In the genomic region with DNA sequence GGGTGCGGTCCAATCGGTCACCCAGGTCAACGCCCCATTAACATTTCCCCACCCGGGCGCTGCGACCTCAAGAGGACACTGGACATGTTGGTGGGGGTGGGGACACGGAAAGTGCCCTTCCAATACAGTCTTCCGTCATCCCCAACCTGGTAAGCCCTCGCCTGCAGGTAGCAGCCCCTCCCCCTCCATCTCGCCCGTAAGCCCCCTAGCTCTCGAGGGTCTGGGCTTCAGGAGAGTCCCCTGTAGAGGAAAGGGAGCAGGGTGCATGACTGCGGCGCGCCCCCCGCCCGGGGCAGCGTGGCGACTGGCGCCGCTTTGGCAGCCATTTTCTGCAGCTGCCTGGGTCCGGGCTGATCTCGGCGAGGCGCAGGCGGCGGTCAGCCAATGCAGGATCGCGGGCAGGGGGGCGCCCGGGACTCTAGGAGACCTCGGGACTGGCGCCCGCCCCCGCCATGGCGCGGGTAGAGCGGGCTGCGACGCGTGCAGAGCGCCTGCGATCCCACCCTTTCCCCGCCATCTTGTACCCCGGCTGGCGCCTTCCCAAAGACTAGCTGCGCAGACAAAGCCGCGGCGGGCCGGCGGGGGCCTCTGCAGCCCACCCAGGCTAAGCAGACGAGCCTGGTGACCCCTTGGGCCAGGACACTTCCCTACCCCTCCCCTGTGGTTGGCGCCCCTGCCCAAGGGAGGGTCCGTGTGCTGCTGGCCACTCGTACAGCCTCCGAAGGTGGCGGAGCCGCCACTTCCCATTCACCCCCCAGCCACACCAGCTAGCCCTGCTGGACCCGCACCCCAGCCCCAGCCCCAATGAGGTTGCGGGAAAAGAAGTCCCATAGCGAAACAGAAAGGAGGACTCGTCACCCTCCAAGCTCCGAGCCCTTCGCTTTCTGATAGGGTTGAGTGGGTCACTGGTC, we compare ENCODE assay signal across 9 mouse cellular contexts. TPM values are rescaled to one million over a fixed set of nuclear protein-coding genes. Genes with fewer than 3 reads are reported as not detected.
A peak's percentile ranks its signal among the peaks of the same experiment; 100 is the strongest.
DNase-seq lines count a peak whose midpoint lies in the region; ATAC-seq and TF ChIP-seq lines count a peak whose summit lies in the region.
"Had no signal": no experiment of that assay in that cellular context is flagged by ENCODE, and none has a peak within 500 bp of the region (broad histone marks: within the 10 kb centered on the region; RNA-seq: fewer than 3 reads in every experiment).

No protein-coding gene starts in this region.

- TF ChIP-seq POLR2A in cortical plate, adult 2 months (IDR thresholded peaks at IDR 0.05; ENCODE audit: extremely low read depth, insufficient read depth, low read length) = no peak

- no peaks in the 10 kb centered on the region for H3K36me3 ChIP-seq in limb, embryonic 15.5 days

- H3K4me1 ChIP-seq in cortical plate, adult 2 months (ENCODE audit: control insufficient read depth, insufficient read depth, low read length) = no peaks in the 10 kb centered on the region
- peaks cover 74% of the 10 kb centered on the region for H3K4me1 ChIP-seq in limb, embryonic 15.5 days

- peak; percentile 1; the same call in 1 of the 2 replicates for ATAC-seq in limb, embryonic 15.5 days (ENCODE audit: insufficient number of reproducible peaks, low FRiP score, low TSS enrichment, low read depth)
- peak; percentile 18; the same call in 1 of the 2 replicates for ATAC-seq in monocyte, adult 5-6 weeks (replicated peaks; ENCODE audit: insufficient number of reproducible peaks, low FRiP score, low TSS enrichment, poor library complexity, severe bottlenecking)
- ATAC-seq: Patski had no signal

- H3K4me2 ChIP-seq in limb, embryonic 15.5 days = peak overlapping the region; percentile 95

- intact Hi-C loops in heart, postnatal 14 days (cut with DNase I) = no loop called here

- peak; percentile 76 for DNase-seq in embryo, embryonic 10.5 days (ENCODE audit: low spot score)
- DNase-seq in embryo, embryonic 10 days (ENCODE audit: low spot score) = no peak
- peak; percentile 52 to 62 for DNase-seq in B cell, adult 2 months
- DNase-seq in heart, postnatal 14 days = peak; percentile 68 to 73
- peak; percentile 43 for DNase-seq in yolk sac, embryonic 10.5 days (ENCODE audit: low spot score)

- H3K9ac ChIP-seq in limb, embryonic 15.5 days = peak overlapping the region; percentile 68

- TF ChIP-seq CTCF in cortical plate, adult 2 months (IDR thresholded peaks at IDR 0.05; ENCODE audit: extremely low read depth, insufficient read depth, low read length) = no peak

- no peaks in the 10 kb centered on the region for H3K9me3 ChIP-seq in limb, embryonic 15.5 days

- peak overlapping the region; percentile 96 for H3K27ac ChIP-seq in cortical plate, adult 2 months (ENCODE audit: insufficient read depth, low read length)
- peak overlapping the region; percentile 47; the same call in 1 of the 2 replicates for H3K27ac ChIP-seq in limb, embryonic 15.5 days

- under 1% methylated on average over 63 of the region's 65 CpGs for WGBS in limb, embryonic 15.5 days

- peak overlapping the region; percentile 81 for H3K4me3 ChIP-seq in cortical plate, adult 2 months (ENCODE audit: insufficient read depth, low read length)
- peak overlapping the region; percentile 59 for H3K4me3 ChIP-seq in limb, embryonic 15.5 days

- H3K27me3 ChIP-seq in limb, embryonic 15.5 days = peaks cover 81% of the 10 kb centered on the region

RNA-seq across cellular contexts. Expression of a gene that starts 15.8 kb away (rescaled TPM):
- polyA plus RNA-seq in cortical plate, adult 2 months (2012; rRNA removed) = 6.0 and 7.4 TPM in 2 replicates
- total RNA-seq in heart, postnatal 14 days (2021) = 1 to 10 TPM; 6.0 to 6.1 TPM
- 8.9 and 9.6 TPM in 2 replicates for polyA plus RNA-seq in limb, embryonic 15.5 days (2015; fragmentation: Nextera tagmentation; extraction: Ambion mirVana)
- total RNA-seq in monocyte, adult 5-6 weeks (2017) = 2.7 to 7.3 TPM (median 4.7 TPM) in 3 replicates

RNA-seq across cellular contexts. Expression of a gene that starts 29.5 kb away (rescaled TPM):
- 45.3 and 47.5 TPM in 2 replicates for polyA plus RNA-seq in cortical plate, adult 2 months (2012; rRNA removed)
- total RNA-seq in heart, postnatal 14 days (2021) = 10 to 100 TPM; 15.2 to 17.8 TPM
- polyA plus RNA-seq in limb, embryonic 15.5 days (2015; fragmentation: Nextera tagmentation; extraction: Ambion mirVana) = 13.8 and 16.4 TPM in 2 replicates
- total RNA-seq in monocyte, adult 5-6 weeks (2017) = 35.2 to 45.8 TPM (median 42.2 TPM) in 3 replicates

RNA-seq across cellular contexts. Expression of a gene that starts 33.8 kb away (rescaled TPM):
- 2.6 and 2.8 TPM in 2 replicates for polyA plus RNA-seq in cortical plate, adult 2 months (2012; rRNA removed)
- 1 to 10 TPM; 5.0 to 5.3 TPM for total RNA-seq in heart, postnatal 14 days (2021)
- 30.4 and 32.3 TPM in 2 replicates for polyA plus RNA-seq in limb, embryonic 15.5 days (2015; fragmentation: Nextera tagmentation; extraction: Ambion mirVana)
- total RNA-seq in monocyte, adult 5-6 weeks (2017) = 0.75 to 2.7 TPM (median 2.2 TPM) in 3 replicates
